Mouse (Mus musculus) heart, embryonic 12.5 days (tissue): ENCODE measurements around the gene Supt5. TPM values are rescaled to one million over a fixed set of nuclear protein-coding genes. Genes with fewer than 3 reads are reported as not detected.

Source experiments
- ATAC-seq: fragments of 200-750 bp; cut with Nextera tagmentation; 2 replicates; pipeline ENCODE4 v1.8.0; 2017; ENCODE audit warnings: moderate TSS enrichment, moderate library complexity; ENCODE audit not compliant: insufficient number of reproducible peaks, low FRiP score
- H3K27ac ChIP-seq: fragments of 300-500 bp; sonication (generic); 2 replicates; pipeline ENCODE4 v1.5.1; 2016; ENCODE audit warnings: mild to moderate bottlenecking, moderate library complexity; ENCODE audit not compliant: poor library complexity, severe bottlenecking
- H3K27me3 ChIP-seq: fragments of 300-500 bp; sonication (generic); replicated peaks from 2 replicates; pipeline ENCODE4 v1.6.1; 2016; ENCODE audit warnings: mild to moderate bottlenecking, moderate library complexity
- H3K36me3 ChIP-seq: fragments of 300-500 bp; sonication (generic); 2 replicates; pipeline ENCODE4 v1.6.1; 2016; ENCODE audit warnings: mild to moderate bottlenecking, moderate library complexity
- H3K4me1 ChIP-seq: fragments of 300-500 bp; sonication (generic); replicated peaks from 2 replicates; pipeline ENCODE4 v1.6.1; 2016; ENCODE audit warnings: mild to moderate bottlenecking
- H3K4me2 ChIP-seq: fragments of 300-500 bp; sonication (generic); 2 replicates; pipeline ENCODE4 v1.6.1; 2016; ENCODE audit warnings: mild to moderate bottlenecking, moderate library complexity
- H3K4me3 ChIP-seq: fragments of 300-500 bp; sonication (generic); 2 replicates; pipeline ENCODE4 v1.5.1; 2016; ENCODE audit warnings: mild to moderate bottlenecking
- H3K9ac ChIP-seq: fragments of 300-500 bp; sonication (generic); 2 replicates; pipeline ENCODE4 v1.6.1; 2016; ENCODE audit warnings: mild to moderate bottlenecking, moderate library complexity
- H3K9me3 ChIP-seq: fragments of 300-500 bp; sonication (generic); replicated peaks from 2 replicates; pipeline ENCODE4 v1.6.1; 2016; ENCODE audit warnings: mild to moderate bottlenecking, moderate library complexity
- WGBS: fragments of 180-500 bp; shearing (Covaris S2); methylation state at CpG from one replicate; pipeline ENCODE4 v1.1.7; 2016; 5-methylcytosine and 5-hydroxymethylcytosine counted together
- polyA plus RNA-seq: library from polyadenylated mRNA; unstranded; fragments of >200 nt; fragmentation: Nextera tagmentation; extraction: Ambion mirVana; gene quantifications from 2 replicates; pipeline ENCODE4 v1.2.1, GENCODE M21; 2016

Supt5 gene
- polyA plus RNA-seq, 1 experiment from 2014 or later = 73.4 TPM

GRCm38 (mm10) chr7:28294481-28294880 is 44.1 kb downstream of the Supt5 start:
- Histone ChIP-seq H3K4me2 (peak overlapping the region; percentile 79), H3K36me3 (no peaks in the 10 kb centered on the region), H3K27ac (no peak overlapping the region), H3K4me1 (peaks cover 20% of the 10 kb centered on the region), H3K9ac (peak overlapping the region; percentile 68), H3K9me3 (no peaks in the 10 kb centered on the region), H3K27me3 (peaks cover 98% of the 10 kb centered on the region), H3K4me3 (peak overlapping the region; percentile 59)
- WGBS = 19% methylated on average over 63 of the region's 63 CpGs
- no peak for ATAC-seq

- under 1% methylated on average over 52 of the region's 52 CpGs for WGBS
- H3K4me3 ChIP-seq = peak within 1 kb of the TSS; percentile 35
- peaks cover 17% of the 10 kb centered on the region for H3K4me1 ChIP-seq
- H3K9me3 ChIP-seq = 0 out of 2 replicates have a peak, but pooled peaks cover 5% of the 10 kb centered on the region
- peak within 1 kb of the TSS; percentile 10 for H3K9ac ChIP-seq
- H3K27me3 ChIP-seq = peaks cover 91% of the 10 kb centered on the region
- no peaks in the 10 kb centered on the region for H3K36me3 ChIP-seq
- no peak for ATAC-seq
- H3K4me2 ChIP-seq = peak within 1 kb of the TSS; percentile 65
- no peak within 1 kb of the TSS for H3K27ac ChIP-seq
Measured at GRCm38 (mm10) chr7:28290638-28291590, 47.6 kb downstream of the Supt5 start, which contains the start of gene Selenov. Selenov (minus strand) TSS chr7:28291186.

- Histone ChIP-seq H3K36me3 (no peaks in the 10 kb centered on the region), H3K9ac (peak overlapping the region; percentile 10; the same call in 1 of the 2 replicates)
- no peak for ATAC-seq
Measured at GRCm38 (mm10) chr7:28290165-28290564, 48.4 kb downstream of the Supt5 start.

GRCm38 (mm10) chr7:28280630-28281029 is 57.9 kb downstream of the Supt5 start:
- no peaks in the 10 kb centered on the region for H3K9me3 ChIP-seq
- H3K27me3 ChIP-seq = no peaks in the 10 kb centered on the region
- H3K4me1 ChIP-seq = peaks cover 7% of the 10 kb centered on the region; the same call in 1 of the 2 replicates
- no peaks in the 10 kb centered on the region for H3K36me3 ChIP-seq
- no peak overlapping the region for H3K9ac ChIP-seq
- WGBS = 76% methylated on average over 7 of the region's 7 CpGs
- ATAC-seq = no peak
- H3K4me3 ChIP-seq = no peak overlapping the region
- no peak overlapping the region for H3K27ac ChIP-seq
- H3K4me2 ChIP-seq = no peak overlapping the region

More at GRCm38 (mm10) chr7:28290165-28290564, 48.4 kb downstream of the Supt5 start:
- Histone ChIP-seq H3K9me3 (0 out of 2 replicates have a peak, but pooled peaks cover 5% of the 10 kb centered on the region), H3K4me3 (peak overlapping the region; percentile 35), H3K4me2 (peak overlapping the region; percentile 65), H3K27ac (no peak overlapping the region), H3K4me1 (peaks cover 17% of the 10 kb centered on the region), H3K27me3 (peaks cover 83% of the 10 kb centered on the region)
- under 1% methylated on average over 18 of the region's 18 CpGs for WGBS

GRCm38 (mm10) chr7:28278279-28278652 is 60.3 kb downstream of the Supt5 start:
- peak overlapping the region; percentile 74 for H3K4me2 ChIP-seq
- no peak for ATAC-seq
- H3K4me1 ChIP-seq = peaks cover 7% of the 10 kb centered on the region; the same call in 1 of the 2 replicates
- no peaks in the 10 kb centered on the region for H3K27me3 ChIP-seq
- H3K9me3 ChIP-seq = no peaks in the 10 kb centered on the region
- 84% methylated on average over 7 of the region's 7 CpGs for WGBS
- H3K27ac ChIP-seq = no peak overlapping the region
- H3K36me3 ChIP-seq = no peaks in the 10 kb centered on the region
- H3K4me3 ChIP-seq = peak overlapping the region; percentile 73
- peak overlapping the region; percentile 94 for H3K9ac ChIP-seq

- Histone ChIP-seq H3K4me3 (peak within 1 kb of the TSS; percentile 73), H3K27ac (no peak within 1 kb of the TSS), H3K4me1 (peaks cover 7% of the 10 kb centered on the region; the same call in 1 of the 2 replicates), H3K36me3 (no peaks in the 10 kb centered on the region), H3K9ac (peak within 1 kb of the TSS; percentile 94), H3K4me2 (peak within 1 kb of the TSS; percentile 74), H3K27me3 (no peaks in the 10 kb centered on the region), H3K9me3 (no peaks in the 10 kb centered on the region)
- ATAC-seq = peak; percentile 76
- 2% methylated on average over 68 of the region's 68 CpGs for WGBS
Measured at GRCm38 (mm10) chr7:28277615-28278278, 60.8 kb downstream of the Supt5 start, which contains the start of gene Eid2b. Eid2b (plus strand) TSS chr7:28277739.

- Histone ChIP-seq H3K27ac (no peak overlapping the region), H3K27me3 (no peaks in the 10 kb centered on the region)
- ATAC-seq = no peak
Measured at GRCm38 (mm10) chr7:28277237-28277614, 61.3 kb downstream of the Supt5 start.

GRCm38 (mm10) chr7:28271761-28272160 is 66.8 kb downstream of the Supt5 start:
- Histone ChIP-seq H3K27ac (no peak overlapping the region), H3K4me3 (no peak overlapping the region), H3K36me3 (peaks cover 23% of the 10 kb centered on the region), H3K4me2 (no peak overlapping the region), H3K9me3 (no peaks in the 10 kb centered on the region; the same call in 1 of the 2 replicates), H3K9ac (no peak overlapping the region), H3K4me1 (peaks cover 5% of the 10 kb centered on the region), H3K27me3 (no peaks in the 10 kb centered on the region)
- no peak for ATAC-seq
- 67% methylated on average over 3 of the region's 3 CpGs for WGBS

More at GRCm38 (mm10) chr7:28277237-28277614, 61.3 kb downstream of the Supt5 start:
- H3K4me1 ChIP-seq = peaks cover 7% of the 10 kb centered on the region; the same call in 1 of the 2 replicates
- no peak overlapping the region for H3K4me3 ChIP-seq
- no peak overlapping the region for H3K4me2 ChIP-seq
- H3K9ac ChIP-seq = no peak overlapping the region
- peaks cover 5% of the 10 kb centered on the region; the same call in 1 of the 2 replicates for H3K36me3 ChIP-seq
- no peaks in the 10 kb centered on the region for H3K9me3 ChIP-seq
- 58% methylated on average over 8 of the region's 8 CpGs for WGBS

- H3K4me3 ChIP-seq = no peak overlapping the region
- no peak overlapping the region for H3K9ac ChIP-seq
- peaks cover 5% of the 10 kb centered on the region for H3K4me1 ChIP-seq
- 91% methylated on average over 12 of the region's 12 CpGs for WGBS
- H3K9me3 ChIP-seq = no peaks in the 10 kb centered on the region; the same call in 1 of the 2 replicates
- H3K27me3 ChIP-seq = no peaks in the 10 kb centered on the region
- H3K27ac ChIP-seq = no peak overlapping the region
- H3K36me3 ChIP-seq = peaks cover 23% of the 10 kb centered on the region
- H3K4me2 ChIP-seq = no peak overlapping the region
- no peak for ATAC-seq
Measured at GRCm38 (mm10) chr7:28269355-28269754, 69.2 kb downstream of the Supt5 start.

- 29% methylated on average over 16 of the region's 16 CpGs for WGBS
- peak overlapping the region; percentile 82 for H3K4me3 ChIP-seq
- peak overlapping the region; percentile 91 for H3K9ac ChIP-seq
- peak overlapping the region; percentile 75 for H3K4me2 ChIP-seq
- ATAC-seq = no peak
- H3K9me3 ChIP-seq = no peaks in the 10 kb centered on the region; the same call in 1 of the 2 replicates
- peaks cover 23% of the 10 kb centered on the region for H3K36me3 ChIP-seq
- peak overlapping the region; percentile 77; the same call in 1 of the 2 replicates for H3K27ac ChIP-seq
- peaks cover 5% of the 10 kb centered on the region for H3K4me1 ChIP-seq
- H3K27me3 ChIP-seq = no peaks in the 10 kb centered on the region
Measured at GRCm38 (mm10) chr7:28268576-28268975, 70.0 kb downstream of the Supt5 start.
